Mouse (Mus musculus): ENCODE data around the gene Fam240a.

The Fam240a gene

GRCm38 (mm10) chr9:110947261-110947661, 30.6 kb upstream of the Fam240a start:
- in situ Hi-C loops (cut with MboI; ENCODE audit: low pct_unique_long_range_greater_than_20kb in 1 of 2, low sequenced_read_pairs in 2 of 2, unreplicated experiment in 1 of 2), result no loop called here

- in situ Hi-C loops (cut with MboI; ENCODE audit: low pct_unique_long_range_greater_than_20kb in 1 of 2, low sequenced_read_pairs in 2 of 2, unreplicated experiment in 1 of 2), result no loop called here
Observed at GRCm38 (mm10) chr9:110946548-110947044, 29.9 kb upstream of the Fam240a start.

GRCm38 (mm10) chr9:110945926-110946325, 29.3 kb upstream of the Fam240a start, which contains the start of gene Tdgf1:
Gene Tdgf1, minus strand, starts transcription at chr9:110946158.
- in situ Hi-C loops (cut with MboI; ENCODE audit: low pct_unique_long_range_greater_than_20kb in 1 of 2, low sequenced_read_pairs in 2 of 2, unreplicated experiment in 1 of 2), result no loop called here

GRCm38 (mm10) chr9:110945343-110945742, 28.7 kb upstream of the Fam240a start:
- in situ Hi-C loops (cut with MboI; ENCODE audit: low pct_unique_long_range_greater_than_20kb in 1 of 2, low sequenced_read_pairs in 2 of 2, unreplicated experiment in 1 of 2), result no loop called here

DNA sequence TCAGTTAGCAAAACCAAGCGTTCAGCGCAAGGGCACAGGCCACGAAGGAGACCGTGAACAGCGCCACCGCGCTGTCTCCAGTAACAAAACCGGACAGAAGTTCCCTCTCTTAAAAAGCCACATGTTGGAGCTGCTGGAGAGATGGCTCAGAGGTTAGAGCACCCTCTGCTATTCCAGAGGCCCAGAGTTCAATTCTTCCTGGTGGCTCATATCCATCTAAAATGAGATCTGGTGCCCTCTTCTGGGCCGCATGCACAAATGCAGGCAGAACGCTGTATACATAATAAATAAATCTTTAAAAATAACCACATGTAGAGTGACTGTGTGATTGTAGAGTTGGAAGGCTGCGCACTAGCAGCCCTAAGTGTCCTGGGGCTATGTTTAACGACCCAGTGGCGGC, 27.6 kb upstream of the Fam240a start:
- in situ Hi-C loops (cut with MboI; ENCODE audit: low pct_unique_long_range_greater_than_20kb in 1 of 2, low sequenced_read_pairs in 2 of 2, unreplicated experiment in 1 of 2), result no loop called here

DNA sequence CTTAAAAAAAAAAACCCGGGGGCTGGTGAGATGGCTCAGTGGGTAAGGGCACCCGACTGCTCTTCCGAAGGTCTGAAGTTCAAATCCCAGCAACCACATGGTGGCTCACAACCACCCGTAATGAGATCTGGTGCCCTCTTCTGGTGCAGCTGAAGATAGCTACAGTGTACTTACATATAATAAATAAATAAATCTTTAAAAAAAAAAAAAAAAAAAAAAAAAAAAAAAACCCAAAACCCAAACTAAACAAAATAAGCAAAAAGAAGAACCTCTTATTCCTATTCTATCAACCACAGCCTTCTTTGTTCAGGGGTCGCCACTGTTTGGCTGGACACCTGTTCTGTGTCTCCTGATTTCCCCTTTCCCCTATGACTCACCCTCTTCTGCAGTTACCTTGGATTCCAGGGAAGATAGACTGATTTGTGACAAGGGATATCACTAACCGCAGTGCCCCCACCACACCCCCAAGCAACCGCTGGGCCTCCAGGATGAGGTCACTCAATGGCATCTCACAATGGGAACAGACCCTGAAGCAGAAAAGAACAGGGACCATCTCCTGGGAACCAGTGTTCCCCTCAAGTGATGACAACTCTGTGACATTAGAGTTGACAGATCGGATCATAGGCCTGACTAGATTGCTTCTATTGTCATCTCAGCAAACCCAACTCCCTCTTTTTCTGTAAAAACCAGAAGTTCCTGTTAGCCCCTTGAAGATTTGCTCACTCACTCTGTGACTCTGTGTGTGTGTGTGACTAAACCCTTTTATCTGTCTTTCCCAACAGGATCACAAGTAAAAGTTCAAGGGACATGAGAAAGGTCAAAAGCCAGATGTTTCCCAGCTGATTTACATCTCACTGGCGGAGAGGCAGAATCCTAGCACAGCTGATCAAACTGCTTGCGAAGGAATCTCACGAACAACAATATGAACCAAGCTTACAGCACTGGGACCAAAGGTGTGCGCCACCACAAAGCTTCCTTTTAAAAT, 21.1 kb upstream of the Fam240a start:
- in situ Hi-C loops (cut with MboI; ENCODE audit: low pct_unique_long_range_greater_than_20kb in 1 of 2, low sequenced_read_pairs in 2 of 2, unreplicated experiment in 1 of 2), result no loop called here

- in situ Hi-C loops (cut with MboI; ENCODE audit: low pct_unique_long_range_greater_than_20kb in 1 of 2, low sequenced_read_pairs in 2 of 2, unreplicated experiment in 1 of 2), result no loop called here
Observed at GRCm38 (mm10) chr9:110935941-110936340, 19.3 kb upstream of the Fam240a start.

DNA sequence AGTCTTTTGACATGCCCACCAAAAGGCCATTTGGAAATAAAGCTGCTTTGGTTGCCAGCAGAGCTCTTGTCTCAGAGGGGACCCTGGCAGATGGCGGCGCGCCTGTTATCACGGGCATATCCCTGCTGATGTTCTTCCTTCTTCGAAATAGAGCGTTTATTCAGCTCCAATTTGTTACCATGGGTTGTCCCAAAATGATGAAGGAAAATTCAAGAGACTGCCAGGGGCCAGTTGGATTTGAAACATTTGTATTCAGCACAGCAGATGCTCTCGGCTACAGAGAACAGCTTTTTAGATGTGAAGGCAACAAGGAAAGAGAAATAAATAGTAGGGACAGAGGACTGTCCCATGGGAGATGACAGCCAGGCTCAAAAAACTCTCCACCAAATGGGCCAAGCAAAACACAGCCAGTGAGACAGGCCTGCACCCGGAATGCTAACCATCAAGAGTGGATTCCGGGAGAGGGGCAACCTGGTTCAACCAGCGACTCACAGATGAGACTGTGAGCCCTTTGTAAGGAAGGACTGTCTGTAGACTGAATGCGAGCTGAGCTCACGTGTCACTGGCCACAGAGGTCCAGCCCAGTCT, 17.3 kb upstream of the Fam240a start:
- in situ Hi-C loops (cut with MboI; ENCODE audit: low pct_unique_long_range_greater_than_20kb in 1 of 2, low sequenced_read_pairs in 2 of 2, unreplicated experiment in 1 of 2), result no loop called here

DNA sequence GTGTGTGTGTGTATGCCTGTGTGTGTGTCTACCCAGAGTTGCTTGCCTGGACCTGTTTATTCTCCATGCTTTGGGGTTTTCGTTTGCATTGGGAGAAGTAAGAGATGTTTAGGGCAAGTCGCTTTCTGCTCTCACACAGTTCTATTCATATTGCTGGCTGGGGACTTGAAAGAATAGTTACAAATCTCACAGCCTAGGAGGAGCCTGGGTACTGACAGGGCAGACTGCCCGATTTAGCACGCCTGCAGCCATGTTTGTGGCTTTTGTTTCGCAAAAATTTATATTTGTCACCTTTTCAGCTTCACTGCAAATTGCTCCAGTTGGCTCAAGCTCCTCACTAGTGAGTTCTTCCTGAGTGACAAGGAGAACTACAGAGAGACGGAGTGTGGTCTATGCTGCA, 14.9 kb upstream of the Fam240a start:
- in situ Hi-C loops (cut with MboI; ENCODE audit: low pct_unique_long_range_greater_than_20kb in 1 of 2, low sequenced_read_pairs in 2 of 2, unreplicated experiment in 1 of 2), result no loop called here

DNA sequence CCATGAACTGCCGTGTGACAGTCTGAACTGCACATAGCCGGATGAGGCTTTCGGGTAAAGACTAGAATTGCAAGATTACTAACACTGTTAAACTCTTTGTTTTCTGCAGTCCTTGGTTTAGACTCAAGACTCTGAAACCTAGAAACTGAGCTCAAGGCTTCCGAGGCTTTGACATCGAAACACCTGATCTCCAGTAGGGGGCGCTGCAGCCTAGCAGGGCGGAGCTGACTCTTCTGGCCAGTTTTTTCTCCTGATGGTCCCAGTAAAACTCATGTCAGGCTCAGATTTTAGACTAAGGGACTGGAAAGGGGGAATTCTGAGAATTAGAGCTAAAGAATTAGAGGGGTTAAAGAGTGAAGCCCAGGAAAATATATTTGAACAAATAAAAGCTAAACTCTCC, 6.1 kb upstream of the Fam240a start:
- in situ Hi-C loops (cut with MboI; ENCODE audit: low pct_unique_long_range_greater_than_20kb in 1 of 2, low sequenced_read_pairs in 2 of 2, unreplicated experiment in 1 of 2), result loop anchor here in 1 of 2 experiments (25.0 kb wide), 1 partner anchor 140 kb away; the partner anchor contains the start of gene Ccrl2

GRCm38 (mm10) chr9:110920665-110921419, 4.2 kb upstream of the Fam240a start:
- in situ Hi-C loops (cut with MboI; ENCODE audit: low pct_unique_long_range_greater_than_20kb in 1 of 2, low sequenced_read_pairs in 2 of 2, unreplicated experiment in 1 of 2), result loop anchor here in 1 of 2 experiments (25.0 kb wide), 1 partner anchor 141 kb away; the partner anchor contains the start of gene Ccrl2

DNA sequence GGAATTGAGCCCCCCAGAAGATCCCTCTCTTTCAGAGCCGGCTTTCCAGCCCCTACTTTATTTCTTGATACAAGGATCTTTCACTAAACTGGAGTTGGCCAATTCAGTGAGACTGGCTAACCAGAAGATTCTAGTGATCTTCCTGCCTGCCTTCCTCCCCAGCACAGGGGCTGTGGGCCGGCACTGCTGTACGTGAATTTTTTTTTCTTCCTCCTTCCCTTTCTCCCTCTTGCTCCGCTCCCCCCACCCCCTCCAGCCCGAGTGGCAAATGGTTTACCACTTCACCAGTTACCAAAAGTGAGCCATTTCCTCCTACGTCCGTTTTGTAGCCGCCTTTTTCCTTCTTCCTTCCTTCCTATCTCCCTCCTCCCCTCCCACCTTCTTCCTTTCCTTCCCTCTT, 1.2 kb downstream of the Fam240a start:
- in situ Hi-C loops (cut with MboI; ENCODE audit: low pct_unique_long_range_greater_than_20kb in 1 of 2, low sequenced_read_pairs in 2 of 2, unreplicated experiment in 1 of 2), result loop anchor here in 1 of 2 experiments (25.0 kb wide), 1 partner anchor 147 kb away; the partner anchor contains the start of gene Ccrl2

GRCm38 (mm10) chr9:110914631-110915236, 1.9 kb downstream of the Fam240a start:
- in situ Hi-C loops (cut with MboI; ENCODE audit: low pct_unique_long_range_greater_than_20kb in 1 of 2, low sequenced_read_pairs in 2 of 2, unreplicated experiment in 1 of 2), result loop anchor here in 1 of 2 experiments (25.0 kb wide), 1 partner anchor 148 kb away; the partner anchor contains the start of gene Ccrl2

DNA sequence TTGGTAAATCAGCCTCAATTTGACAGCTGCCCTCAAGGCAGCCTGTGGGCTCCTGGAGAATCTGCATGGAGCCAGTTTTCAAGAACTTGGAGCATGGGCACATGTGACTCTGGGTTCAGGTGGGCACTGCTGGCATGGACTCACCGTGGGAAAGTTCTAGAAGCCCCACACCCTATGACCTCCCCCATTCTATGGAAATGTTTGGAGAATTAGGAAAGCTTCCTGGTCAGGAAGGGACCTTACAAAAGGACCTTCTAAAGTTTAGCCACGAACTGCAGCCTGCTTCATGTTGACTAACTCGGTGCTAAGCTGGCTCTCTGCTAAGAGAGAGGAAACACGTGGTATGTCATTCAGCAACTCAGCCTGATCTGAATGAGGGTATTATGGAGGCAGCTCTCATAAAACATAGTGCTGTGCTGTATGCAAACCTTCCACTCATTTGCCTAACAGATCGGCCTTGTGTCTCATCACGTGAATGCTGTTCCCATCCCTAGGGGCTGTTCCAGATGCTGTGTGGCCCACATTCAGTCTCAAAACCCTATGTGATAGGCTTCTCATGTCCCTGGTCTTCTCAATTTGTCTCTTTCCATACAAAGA, 7.2 kb downstream of the Fam240a start:
- in situ Hi-C loops (cut with MboI; ENCODE audit: low pct_unique_long_range_greater_than_20kb in 1 of 2, low sequenced_read_pairs in 2 of 2, unreplicated experiment in 1 of 2), result loop anchor here (10.0 to 25.0 kb wide), 2 partner anchors 153 to 165 kb away; partner anchors contain the start of gene Ccrl2 (in 1 of the 2)

DNA sequence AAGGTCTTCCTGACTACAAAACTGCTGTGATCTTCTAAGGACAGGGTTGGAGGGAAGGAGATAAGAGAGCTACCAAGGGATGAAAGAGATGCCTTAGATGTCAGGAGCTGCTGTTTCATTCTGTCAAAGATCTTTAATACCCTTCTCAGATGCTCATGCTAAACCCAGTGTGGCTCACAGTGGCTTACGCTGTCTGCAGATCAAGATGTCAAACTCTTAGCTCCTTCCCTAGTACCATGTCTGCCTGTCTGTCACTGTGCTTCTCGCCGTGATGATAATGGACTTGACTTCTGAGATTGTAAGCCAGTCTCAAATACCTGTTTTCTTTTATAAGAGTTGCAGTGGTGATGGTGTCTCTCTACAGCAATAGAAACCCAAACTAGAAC, 8.0 kb downstream of the Fam240a start:
- in situ Hi-C loops (cut with MboI; ENCODE audit: low pct_unique_long_range_greater_than_20kb in 1 of 2, low sequenced_read_pairs in 2 of 2, unreplicated experiment in 1 of 2), result loop anchor here (10.0 to 25.0 kb wide), 2 partner anchors 154 to 166 kb away; partner anchors contain the start of gene Ccrl2 (in 1 of the 2)

DNA sequence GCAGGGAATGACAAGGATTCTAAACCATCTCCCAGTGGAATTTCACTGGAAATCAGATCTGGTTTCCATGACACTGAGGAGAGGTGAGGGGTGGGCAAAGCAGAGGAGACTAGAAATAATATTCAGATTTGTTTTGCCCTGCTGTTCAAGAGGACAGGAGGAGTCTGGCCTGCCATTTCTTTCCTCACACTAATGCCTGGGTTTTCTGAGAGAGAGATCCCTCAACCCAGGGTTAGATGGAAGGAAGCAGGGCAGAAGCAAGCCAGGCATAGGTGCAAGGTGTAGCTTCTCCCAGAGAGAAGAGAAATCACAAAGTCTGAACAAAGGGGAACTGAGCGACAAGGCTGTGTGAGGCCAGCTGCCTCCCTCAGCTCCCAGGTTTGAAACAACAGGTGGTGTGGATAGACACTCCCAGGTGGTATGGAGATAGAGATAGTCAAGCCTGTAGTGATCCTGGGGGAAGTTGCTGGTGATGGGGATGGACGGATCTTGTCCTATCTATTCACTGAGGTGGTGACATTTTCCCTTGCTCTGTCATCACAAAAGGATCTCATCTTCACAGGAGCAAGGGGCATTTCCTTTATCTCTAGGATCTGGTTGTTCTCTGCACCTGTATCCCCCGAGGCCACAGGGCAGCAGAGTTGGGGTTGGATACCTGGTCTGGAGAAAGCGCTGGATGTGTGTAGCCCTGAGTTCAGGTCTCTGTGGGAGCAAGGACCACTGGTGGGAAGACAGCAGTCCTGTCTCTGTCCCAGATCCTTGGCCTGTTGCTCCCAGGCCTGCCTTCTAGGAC, 8.6 kb downstream of the Fam240a start:
- in situ Hi-C loops (cut with MboI; ENCODE audit: low pct_unique_long_range_greater_than_20kb in 1 of 2, low sequenced_read_pairs in 2 of 2, unreplicated experiment in 1 of 2), result loop anchor here (10.0 to 25.0 kb wide), 2 partner anchors 154 to 167 kb away; partner anchors contain the start of gene Ccrl2 (in 1 of the 2)

Data from mouse embryonic stem cell (cell line).